Mouse (Mus musculus) myocyte (in vitro differentiated cells): Measurements from ENCODE around the gene Kif13a.

ENCODE experiments used
- CEBPB ChIP-seq: IDR thresholded peaks from 2 replicates; pipeline ENCODE4 v1.6.1; 2011; ENCODE audit warnings: mild to moderate bottlenecking, moderate library complexity; ENCODE audit not compliant: poor library complexity, insufficient read depth, severe bottlenecking
- MYOG ChIP-seq, 3 experiments: IDR thresholded peaks; one replicate each; pipeline ENCODE4 v1.6.1; 2011; ENCODE audit warnings: control low read depth in 2 of 3, low read depth in 2 of 3, mild to moderate bottlenecking in 2 of 3; ENCODE audit not compliant: insufficient read length in 2 of 3, control insufficient read depth in 1 of 3, insufficient read depth in 1 of 3
- POLR2AphosphoS2 ChIP-seq: IDR thresholded peaks from one replicate; pipeline ENCODE4 v1.6.1; 2011; ENCODE audit warnings: low read depth, control low read depth; ENCODE audit not compliant: insufficient read length

GRCm38 (mm10) chr13:46975930-46976329 is 46.3 kb upstream of the Kif13a start:
- TF ChIP-seq CEBPB (no peak), POLR2AphosphoS2 (no peak), MYOG (IDR thresholded peaks at IDR 0.05; ENCODE audit: control insufficient read depth in 1 of 3, insufficient read depth in 1 of 3, insufficient read length in 2 of 3, low read depth in 2 of 3) (no peak)
